Mouse (Mus musculus) liver, embryonic 14.5 days (tissue): Measurements from ENCODE around the gene Slc25a19. TPM values are rescaled to one million over a fixed set of nuclear protein-coding genes. Genes with fewer than 3 reads are reported as not detected.

ENCODE experiments used
- ATAC-seq: fragments of 200-750 bp; cut with Nextera tagmentation; 2 replicates; pipeline ENCODE4 v1.8.0; 2017; ENCODE audit warnings: moderate number of reproducible peaks, mild to moderate bottlenecking, moderate library complexity; ENCODE audit not compliant: insufficient read depth
- DNase-seq, 3 experiments: peaks; one replicate each; pipeline ENCODE4 v3.0.0-alpha.2; 2012 to 2013; ENCODE audit warnings: low read depth in 3 of 3, low spot score in 3 of 3
- H3K27ac ChIP-seq: fragments of 300-500 bp; sonication (generic); 2 replicates; pipeline ENCODE4 v1.5.1; 2014; ENCODE audit warnings: moderate library complexity, mild to moderate bottlenecking, control low read depth, inconsistent platforms
- H3K27me3 ChIP-seq: fragments of 300-500 bp; sonication (generic); 2 replicates; pipeline ENCODE4 v1.6.1; 2014; ENCODE audit warnings: mild to moderate bottlenecking, low read length, moderate library complexity; ENCODE audit not compliant: control insufficient read depth, insufficient read depth
- H3K36me3 ChIP-seq: fragments of 300-500 bp; sonication (generic); replicated peaks from 2 replicates; pipeline ENCODE4 v1.6.1; 2014; ENCODE audit warnings: low read depth; ENCODE audit not compliant: control insufficient read depth, insufficient read depth
- H3K4me1 ChIP-seq, 2 experiments: fragments of 200-500 bp in 1 of 2; fragments of 300-500 bp in 1 of 2; sonication (generic) in 1 of 2; replicated peaks; 2 replicates each; pipeline ENCODE4 v1.6.1; 2012 to 2014; ENCODE audit warnings: antibody characterized with exemption in 1 of 2, inconsistent platforms in 1 of 2, low read length in 1 of 2; ENCODE audit not compliant: control insufficient read depth in 2 of 2, insufficient read depth in 2 of 2
- H3K4me2 ChIP-seq: fragments of 300-500 bp; sonication (generic); 2 replicates; pipeline ENCODE4 v1.6.1; 2014; ENCODE audit warnings: low read depth, mild to moderate bottlenecking, control low read depth, moderate library complexity
- H3K4me3 ChIP-seq, 2 experiments: fragments of 200-500 bp in 1 of 2; fragments of 300-500 bp in 1 of 2; sonication (generic) in 1 of 2; 2 replicates each; pipeline ENCODE4 v1.5.1; 2012 to 2014; ENCODE audit warnings: low read depth in 2 of 2, low read length in 2 of 2, mild to moderate bottlenecking in 2 of 2, control low read depth in 1 of 2, inconsistent platforms in 1 of 2, moderate library complexity in 1 of 2; ENCODE audit not compliant: insufficient read depth in 1 of 2
- H3K9ac ChIP-seq: fragments of 300-500 bp; sonication (generic); replicated peaks from 2 replicates; pipeline ENCODE4 v1.6.1; 2014; ENCODE audit warnings: mild to moderate bottlenecking, control low read depth, moderate library complexity
- H3K9me3 ChIP-seq: fragments of 300-500 bp; sonication (generic); 2 replicates; pipeline ENCODE4 v1.6.1; 2016; ENCODE audit warnings: low read length, mixed read lengths; ENCODE audit not compliant: control insufficient read depth
- CTCF ChIP-seq: IDR thresholded peaks from 2 replicates; pipeline ENCODE4 v1.5.1; 2016; ENCODE audit warnings: antibody characterized with exemption, low read depth, control low read depth
- EP300 ChIP-seq: IDR thresholded peaks from 2 replicates; pipeline ENCODE4 v1.6.1; 2016; ENCODE audit warnings: antibody characterized with exemption, low read depth
- WGBS: fragments of 180-500 bp; shearing (Covaris S2); extraction: QIAGEN DNeasy Blood & Tissue Kit; methylation state at CpG from one replicate; pipeline ENCODE4 v1.1.7; 2014; ENCODE audit not compliant: insufficient replicate concordance; 5-methylcytosine and 5-hydroxymethylcytosine counted together
- polyA plus RNA-seq, 2 experiments: library from polyadenylated mRNA; depleted of rRNA in 1 of 2; stranded (reverse) in 1 of 2; unstranded in 1 of 2; fragments of >200 nt; fragmentation: Nextera tagmentation in 1 of 2; extraction: Ambion mirVana in 1 of 2; gene quantifications; 2 replicates each; pipeline versions ENCODE4 v1.2.1 to v1.2.3; 2012 to 2014

Gene Slc25a19
- polyA plus RNA-seq, 2 experiments = 8.5 to 10.5 TPM

- DNase-seq (no peak), ATAC-seq (peak; percentile 9; the same call in 1 of the 2 replicates)
- TF ChIP-seq CTCF (no peak), EP300 (no peak)
- Histone ChIP-seq H3K27ac (no peak overlapping the region), H3K9ac (no peak overlapping the region), H3K36me3 (peaks cover 4% of the 10 kb centered on the region), H3K4me3 (no peak overlapping the region), H3K9me3 (no peaks in the 10 kb centered on the region), H3K4me2 (no peak overlapping the region), H3K4me1 (no peaks in the 10 kb centered on the region), H3K27me3 (no peaks in the 10 kb centered on the region)
- WGBS = 80% methylated on average over 16 of the region's 16 CpGs
Observed at GRCm38 (mm10) chr11:115618732-115619516, 9.2 kb downstream of the Slc25a19 start.

- H3K4me2 ChIP-seq = no peak overlapping the region
- no peaks in the 10 kb centered on the region for H3K27me3 ChIP-seq
- no peak overlapping the region for H3K27ac ChIP-seq
- no peak for DNase-seq
- H3K9me3 ChIP-seq = no peaks in the 10 kb centered on the region
- no peak overlapping the region for H3K4me3 ChIP-seq
- H3K36me3 ChIP-seq = peaks cover 4% of the 10 kb centered on the region
- peaks cover 6 to 7% of the 10 kb centered on the region in 2 experiments for H3K4me1 ChIP-seq
- 65% methylated on average over 2 of the region's 2 CpGs for WGBS
- no peak for ATAC-seq
- TF ChIP-seq EP300 (no peak), CTCF (no peak)
- no peak overlapping the region for H3K9ac ChIP-seq
Observed at GRCm38 (mm10) chr11:115618001-115618400, 10.1 kb downstream of the Slc25a19 start.

DNA sequence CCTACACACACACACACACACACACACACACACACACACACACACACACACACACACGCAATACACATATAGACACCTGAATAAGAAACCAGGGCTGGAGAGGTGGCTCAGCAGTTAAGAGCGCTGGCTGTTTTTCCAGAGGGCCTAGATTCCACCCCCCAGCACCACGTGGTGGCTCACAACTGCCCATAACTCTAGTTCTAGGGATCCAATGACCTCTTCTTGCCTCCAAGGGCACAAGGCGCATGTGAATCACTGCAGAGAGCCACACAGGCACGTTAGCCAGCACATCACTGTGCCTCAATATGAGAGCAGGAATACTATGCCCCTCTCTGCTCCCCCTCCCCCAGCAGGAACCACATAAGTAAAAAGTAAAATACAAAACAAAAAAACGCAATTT is 11.2 kb downstream of the Slc25a19 start:
- H3K9ac ChIP-seq = no peak overlapping the region
- H3K27ac ChIP-seq = no peak overlapping the region
- H3K4me1 ChIP-seq = peaks cover 8% of the 10 kb centered on the region in 2 experiments
- no peaks in the 10 kb centered on the region for H3K36me3 ChIP-seq
- H3K4me3 ChIP-seq = no peak overlapping the region
- no peaks in the 10 kb centered on the region for H3K27me3 ChIP-seq
- ATAC-seq (no peak), DNase-seq (no peak)
- 86% methylated on average over 6 of the region's 6 CpGs for WGBS
- H3K4me2 ChIP-seq = no peak overlapping the region
- TF ChIP-seq CTCF (no peak), EP300 (no peak)
- no peaks in the 10 kb centered on the region for H3K9me3 ChIP-seq

- H3K4me3 ChIP-seq = no peak overlapping the region
- H3K9ac ChIP-seq = no peak overlapping the region
- no peaks in the 10 kb centered on the region for H3K27me3 ChIP-seq
- no peak for DNase-seq
- no peak overlapping the region for H3K4me2 ChIP-seq
- WGBS = 85% methylated on average over 7 of the region's 7 CpGs
- H3K27ac ChIP-seq = no peak overlapping the region
- no peak for ATAC-seq
- no peaks in the 10 kb centered on the region for H3K36me3 ChIP-seq
- no peaks in the 10 kb centered on the region for H3K9me3 ChIP-seq
- TF ChIP-seq EP300 = no peak
- no peak for TF ChIP-seq CTCF
- H3K4me1 ChIP-seq = peaks cover 8 to 12% of the 10 kb centered on the region in 2 experiments
Observed at GRCm38 (mm10) chr11:115616371-115616770, 11.7 kb downstream of the Slc25a19 start.

DNA sequence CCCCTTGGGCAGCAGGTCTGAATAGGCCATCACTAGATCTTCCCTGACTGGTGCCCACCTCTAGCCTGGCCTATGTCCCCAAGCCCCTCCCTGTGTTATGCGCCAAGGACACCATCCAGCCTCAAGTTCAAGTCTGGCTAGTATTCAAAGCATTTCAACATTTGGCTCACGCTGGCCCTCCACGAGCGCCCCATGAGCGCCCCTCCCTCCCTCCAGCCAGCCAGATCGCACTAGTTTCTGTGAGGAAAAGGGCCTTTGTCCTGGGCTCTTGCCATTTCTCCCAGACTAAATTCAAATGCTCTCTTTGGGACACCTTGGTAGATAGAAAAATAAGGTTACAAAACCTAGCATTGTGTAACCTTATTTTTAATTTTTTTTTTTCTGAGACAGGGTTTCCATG is 12.2 kb downstream of the Slc25a19 start:
- H3K9ac ChIP-seq = no peak overlapping the region
- H3K9me3 ChIP-seq = no peaks in the 10 kb centered on the region
- H3K4me1 ChIP-seq = peaks cover 8 to 12% of the 10 kb centered on the region in 2 experiments
- no peak overlapping the region for H3K27ac ChIP-seq
- H3K4me3 ChIP-seq = no peak overlapping the region
- no peaks in the 10 kb centered on the region for H3K36me3 ChIP-seq
- no peak for DNase-seq
- H3K4me2 ChIP-seq = no peak overlapping the region
- TF ChIP-seq EP300 (no peak), CTCF (no peak)
- H3K27me3 ChIP-seq = no peaks in the 10 kb centered on the region
- no peak for ATAC-seq
- 86% methylated on average over 6 of the region's 6 CpGs for WGBS
